Comparison of ENCODE assay signal across 8 mouse cellular contexts in genomic region chr15:77071501-77071900, GRCm38 (mm10). TPM values are rescaled to one million over a fixed set of nuclear protein-coding genes. Genes with fewer than 3 reads are reported as not detected.
DNase-seq lines count a peak whose midpoint lies in the region; ATAC-seq lines count a peak whose summit lies in the region.

No protein-coding gene starts in this region.

- H3K9me3 ChIP-seq in hindbrain, embryonic 11.5 days (ENCODE audit: control insufficient read depth, low read length): no peaks in the 10 kb centered on the region
- no peaks in the 10 kb centered on the region for H3K9me3 ChIP-seq in liver, embryonic 13.5 days (replicated peaks)
- H3K9me3 ChIP-seq in neural tube, embryonic 13.5 days: no peaks in the 10 kb centered on the region

- H3K27me3 ChIP-seq in hindbrain, embryonic 11.5 days (ENCODE audit: control insufficient read depth, insufficient read depth, low read length): no peaks in the 10 kb centered on the region
- H3K27me3 ChIP-seq in liver, embryonic 13.5 days: peaks cover 9% of the 10 kb centered on the region; the same call in 1 of the 2 replicates
- no peaks in the 10 kb centered on the region for H3K27me3 ChIP-seq in neural tube, embryonic 13.5 days

- no peak overlapping the region for H3K27ac ChIP-seq in hindbrain, embryonic 11.5 days (ENCODE audit: low read depth, low read length)
- H3K27ac ChIP-seq in liver, embryonic 13.5 days: no peak overlapping the region
- 0 out of 2 replicates have a peak overlapping the region, but pooled peaks have one; percentile 28 for H3K27ac ChIP-seq in neural tube, embryonic 13.5 days (replicated peaks)

- DNase-seq in right cerebral cortex, postnatal 14 days: peak; percentile 63
- no peak for DNase-seq in right cerebral cortex, postnatal 36 days (ENCODE audit: low spot score in 2 of 2)
- DNase-seq in embryo, embryonic 10 days (ENCODE audit: low spot score): peak; percentile 56
- DNase-seq in hindbrain, embryonic 11.5 days (ENCODE audit: low spot score): peak; percentile 63
- no peak for DNase-seq in liver, embryonic 13.5 days
- DNase-seq in left cerebral cortex, adult 9 months (ENCODE audit: low spot score in 2 of 2): no peak
- no peak for DNase-seq in frontal cortex, postnatal 10 days (ENCODE audit: low spot score in 2 of 2)

- H3K9ac ChIP-seq in hindbrain, embryonic 11.5 days (ENCODE audit: low read depth, low read length): no peak overlapping the region
- H3K9ac ChIP-seq in liver, embryonic 13.5 days: no peak overlapping the region
- H3K9ac ChIP-seq in neural tube, embryonic 13.5 days: no peak overlapping the region

- no peak overlapping the region for H3K4me3 ChIP-seq in hindbrain, embryonic 11.5 days (ENCODE audit: low read depth, low read length)
- H3K4me3 ChIP-seq in liver, embryonic 13.5 days (replicated peaks): no peak overlapping the region
- H3K4me3 ChIP-seq in neural tube, embryonic 13.5 days: no peak overlapping the region

- H3K36me3 ChIP-seq in hindbrain, embryonic 11.5 days (ENCODE audit: control insufficient read depth, insufficient read depth, low read length): no peaks in the 10 kb centered on the region
- no peaks in the 10 kb centered on the region for H3K36me3 ChIP-seq in liver, embryonic 13.5 days
- peaks cover 12% of the 10 kb centered on the region for H3K36me3 ChIP-seq in neural tube, embryonic 13.5 days

- WGBS in hindbrain, embryonic 11.5 days: 27% methylated on average over 10 of the region's 10 CpGs
- WGBS in liver, embryonic 13.5 days (ENCODE audit: insufficient replicate concordance): 6% methylated on average over 10 of the region's 10 CpGs
- 25% methylated on average over 10 of the region's 10 CpGs for WGBS in neural tube, embryonic 13.5 days

- no peaks in the 10 kb centered on the region for H3K4me1 ChIP-seq in hindbrain, embryonic 11.5 days (replicated peaks; ENCODE audit: control insufficient read depth, insufficient read depth, low read length)
- H3K4me1 ChIP-seq in liver, embryonic 13.5 days (replicated peaks): peaks cover 18% of the 10 kb centered on the region
- peaks cover 9% of the 10 kb centered on the region for H3K4me1 ChIP-seq in neural tube, embryonic 13.5 days (replicated peaks)

- H3K4me2 ChIP-seq in hindbrain, embryonic 11.5 days (replicated peaks; ENCODE audit: low read depth, low read length): no peak overlapping the region
- H3K4me2 ChIP-seq in liver, embryonic 13.5 days: no peak overlapping the region
- H3K4me2 ChIP-seq in neural tube, embryonic 13.5 days: peak overlapping the region; percentile 27

- no peak for ATAC-seq in hindbrain, embryonic 11.5 days (ENCODE audit: low FRiP score)
- ATAC-seq in liver, embryonic 13.5 days (ENCODE audit: low read depth): peak; percentile 34; the same call in 1 of the 2 replicates
- peak; percentile 41; the same call in 1 of the 2 replicates for ATAC-seq in neural tube, embryonic 13.5 days (ENCODE audit: low read depth)

RNA-seq across cellular contexts. Expression of gene Mb, which starts 21.0 kb away (rescaled TPM):
- polyA plus RNA-seq in hindbrain, embryonic 11.5 days (2014; fragmentation: Nextera tagmentation; extraction: Ambion mirVana): 0.39 and 0.53 TPM in 2 replicates
- 0.39 and 0.98 TPM in 2 replicates for polyA plus RNA-seq in liver, embryonic 13.5 days (2015; fragmentation: Nextera tagmentation; extraction: Ambion mirVana)
- polyA plus RNA-seq in neural tube, embryonic 13.5 days (2015; fragmentation: Nextera tagmentation; extraction: Ambion mirVana): 2.4 and 3.7 TPM in 2 replicates

RNA-seq across cellular contexts. Expression of gene Apol6, which starts 27.0 kb away (rescaled TPM):
- not detected in 2 replicates for polyA plus RNA-seq in hindbrain, embryonic 11.5 days (2014; fragmentation: Nextera tagmentation; extraction: Ambion mirVana)
- polyA plus RNA-seq in liver, embryonic 13.5 days (2015; fragmentation: Nextera tagmentation; extraction: Ambion mirVana): 0.19 and 0.36 TPM in 2 replicates
- polyA plus RNA-seq in neural tube, embryonic 13.5 days (2015; fragmentation: Nextera tagmentation; extraction: Ambion mirVana): not detected in 2 replicates

Comparison
In these comparisons a context has a peak if more than half of its experiments do, and no peak if none do; other contexts are left out.
1. DNase-seq: peak in right cerebral cortex, postnatal 14 days (single experiment), embryo, embryonic 10 days (single experiment) and hindbrain, embryonic 11.5 days (single experiment); none in right cerebral cortex, postnatal 36 days (0 of 2), liver, embryonic 13.5 days (single experiment), left cerebral cortex, adult 9 months (0 of 2) and frontal cortex, postnatal 10 days (0 of 2).